Mouse (Mus musculus) embryonic fibroblast, embryonic 13.5 days (primary cell): ENCODE measurements around the gene Col4a4. TPM values are rescaled to one million over a fixed set of nuclear protein-coding genes. Genes with fewer than 3 reads are reported as not detected.

Experiments used
- H3K27ac ChIP-seq: 2 replicates; pipeline ENCODE4 v1.5.1; 2012; ENCODE audit warnings: low read length, control low read depth, inconsistent platforms; ENCODE audit not compliant: insufficient read depth
- H3K4me1 ChIP-seq: 2 replicates; pipeline ENCODE4 v1.6.1; 2011; ENCODE audit warnings: low read length; ENCODE audit not compliant: control insufficient read depth, insufficient read depth
- H3K4me3 ChIP-seq: 2 replicates; pipeline ENCODE4 v1.5.1; 2011; ENCODE audit warnings: mild to moderate bottlenecking, control low read depth, low read length; ENCODE audit not compliant: insufficient read depth
- CTCF ChIP-seq: IDR thresholded peaks from 2 replicates; pipeline ENCODE4 v1.5.1; 2011; ENCODE audit warnings: mild to moderate bottlenecking, control low read depth, low read length, moderate library complexity, borderline replicate concordance; ENCODE audit not compliant: insufficient read depth
- POLR2A ChIP-seq: IDR thresholded peaks from 2 replicates; pipeline ENCODE4 v1.6.1; 2011; ENCODE audit warnings: low read depth, mild to moderate bottlenecking, control low read depth, low read length, moderate library complexity
- polyA plus RNA-seq: library from polyadenylated mRNA; stranded (reverse); fragments of >200 nt; gene quantifications from 2 replicates; pipeline ENCODE4 v1.2.4, GENCODE M21; 2011; ENCODE audit warnings: low read depth; ENCODE audit not compliant: missing spikeins, insufficient read length

The Col4a4 gene
- polyA plus RNA-seq, 1 experiment, result 0.09 TPM

DNA sequence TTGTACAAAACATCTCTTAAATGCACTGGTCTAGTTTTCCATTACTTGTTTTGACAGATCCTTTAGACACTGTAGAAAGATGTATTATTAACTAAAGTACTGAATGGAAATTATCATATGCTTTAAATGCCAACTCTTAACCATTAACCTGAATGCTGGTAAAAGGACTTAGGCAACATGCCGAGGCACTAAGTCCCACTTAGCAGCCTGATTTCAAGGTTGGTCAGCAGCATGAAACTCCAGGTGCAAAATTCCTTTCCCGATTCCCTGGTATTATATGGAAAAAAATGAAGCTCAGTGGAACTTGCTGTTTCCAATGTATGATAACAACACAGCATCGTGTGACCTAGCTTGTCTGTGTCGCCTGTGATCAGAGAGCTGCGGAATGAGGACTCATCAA lies 31.9 kb upstream of the Col4a4 start:
- Histone ChIP-seq H3K4me1 (no peaks in the 10 kb centered on the region), H3K27ac (no peak overlapping the region), H3K4me3 (no peak overlapping the region)
- TF ChIP-seq CTCF (no peak), POLR2A (no peak)

DNA sequence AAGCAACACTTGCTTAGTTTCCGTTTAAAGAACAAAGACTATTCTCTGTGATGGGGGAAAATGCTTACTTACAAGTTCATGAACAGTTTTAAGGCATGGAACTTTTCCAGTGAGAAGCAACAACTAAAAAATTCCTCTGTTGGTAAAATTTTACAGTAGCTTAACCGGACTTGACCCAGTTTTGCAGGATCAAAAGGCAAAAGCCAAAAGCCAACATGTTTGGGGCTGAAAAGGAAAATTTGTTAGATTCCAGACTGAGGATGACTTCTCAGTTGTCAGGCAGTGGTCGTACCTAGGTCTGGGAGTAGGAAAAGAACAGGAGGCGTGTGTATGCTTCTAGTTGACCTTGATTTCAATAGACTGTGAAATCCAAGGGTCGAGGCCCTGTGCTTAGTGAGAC lies 31.4 kb upstream of the Col4a4 start:
- Histone ChIP-seq H3K27ac (no peak overlapping the region), H3K4me3 (no peak overlapping the region), H3K4me1 (no peaks in the 10 kb centered on the region)
- TF ChIP-seq CTCF, result no peak
- TF ChIP-seq POLR2A, result no peak

DNA sequence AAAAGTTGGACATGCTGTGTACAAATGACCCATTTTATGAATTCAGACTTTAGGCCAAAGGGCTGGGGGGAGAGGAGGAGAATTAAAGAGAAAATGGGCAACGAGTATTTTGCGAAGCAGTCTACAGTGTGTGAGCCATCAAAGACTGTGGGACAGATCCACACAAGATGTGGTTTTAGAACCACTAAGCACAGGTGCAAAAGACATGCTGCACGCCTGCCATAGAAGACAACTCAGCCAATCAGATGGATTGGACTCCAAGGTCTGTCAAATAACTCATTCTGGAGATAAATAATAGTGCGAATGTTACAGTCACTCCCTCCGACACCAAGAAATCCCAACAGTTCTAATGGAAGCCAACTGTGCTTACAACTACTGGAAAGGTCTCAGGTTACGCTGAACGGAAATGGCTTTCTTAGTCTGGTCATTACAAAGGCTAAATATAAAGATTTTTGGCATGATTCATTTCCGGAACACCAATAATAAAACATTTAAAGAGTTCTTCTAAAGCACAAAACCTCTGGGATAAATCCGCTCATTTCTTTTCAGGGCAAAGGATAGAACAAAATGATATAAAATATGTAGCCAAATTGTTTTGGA lies 25.5 kb upstream of the Col4a4 start:
- Histone ChIP-seq H3K4me1 (peaks cover 8% of the 10 kb centered on the region), H3K4me3 (no peak overlapping the region), H3K27ac (peak overlapping the region; percentile 58; the same call in 1 of the 2 replicates)
- TF ChIP-seq POLR2A (no peak), CTCF (no peak)

DNA sequence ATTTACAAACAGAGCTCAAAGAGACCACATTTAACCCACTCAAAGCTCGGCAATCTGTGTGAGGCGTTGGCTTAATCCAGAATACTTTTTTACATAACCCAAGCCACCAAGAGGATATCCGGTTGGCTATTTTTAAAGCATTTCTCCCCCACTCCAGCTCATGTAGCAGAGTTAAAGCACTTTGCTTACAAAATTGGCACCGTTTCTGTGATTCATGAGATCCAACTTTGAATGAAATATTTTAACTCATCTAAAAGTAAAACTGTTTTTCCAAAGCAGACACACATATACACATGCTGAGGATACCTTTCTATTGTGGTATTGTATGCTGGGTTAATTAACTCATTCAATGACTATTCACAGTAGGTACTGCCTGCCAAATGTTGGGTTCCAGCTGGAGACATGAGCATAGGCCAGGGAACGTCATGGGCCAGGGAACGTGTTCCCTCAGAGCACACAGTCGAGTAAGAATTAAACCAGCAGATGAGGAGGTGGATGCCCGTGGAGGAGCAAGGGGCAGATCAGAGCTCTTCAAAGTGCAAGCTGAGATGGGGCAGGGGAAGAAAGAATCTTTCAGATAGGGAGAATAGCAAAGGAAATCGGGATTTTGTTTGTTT lies 22.1 kb upstream of the Col4a4 start:
- Histone ChIP-seq H3K4me3 (no peak overlapping the region), H3K27ac (no peak overlapping the region), H3K4me1 (peaks cover 8% of the 10 kb centered on the region)
- no peak for TF ChIP-seq POLR2A
- no peak for TF ChIP-seq CTCF

DNA sequence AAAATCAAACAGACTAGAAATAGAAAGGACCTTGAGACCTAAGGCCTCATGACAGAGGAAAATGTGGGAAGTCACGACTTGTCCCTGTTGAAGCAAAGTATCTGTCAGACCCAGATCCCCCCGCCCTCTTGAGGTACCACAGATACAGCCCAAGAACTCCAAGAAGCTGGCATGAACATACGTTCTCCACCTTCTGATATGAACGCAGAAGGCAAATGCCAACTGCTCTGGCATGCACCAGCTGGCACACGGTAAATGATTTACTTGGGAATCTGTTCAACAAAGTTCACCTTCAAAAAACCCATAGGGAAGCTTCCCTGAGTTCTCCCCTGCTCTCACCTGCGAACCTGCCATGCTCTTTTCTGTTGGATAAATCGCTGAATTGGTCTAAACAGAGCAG lies 19.2 kb upstream of the Col4a4 start:
- TF ChIP-seq POLR2A (no peak), CTCF (no peak)
- H3K4me1 ChIP-seq, result no peaks in the 10 kb centered on the region
- H3K4me3 ChIP-seq, result no peak overlapping the region
- no peak overlapping the region for H3K27ac ChIP-seq

DNA sequence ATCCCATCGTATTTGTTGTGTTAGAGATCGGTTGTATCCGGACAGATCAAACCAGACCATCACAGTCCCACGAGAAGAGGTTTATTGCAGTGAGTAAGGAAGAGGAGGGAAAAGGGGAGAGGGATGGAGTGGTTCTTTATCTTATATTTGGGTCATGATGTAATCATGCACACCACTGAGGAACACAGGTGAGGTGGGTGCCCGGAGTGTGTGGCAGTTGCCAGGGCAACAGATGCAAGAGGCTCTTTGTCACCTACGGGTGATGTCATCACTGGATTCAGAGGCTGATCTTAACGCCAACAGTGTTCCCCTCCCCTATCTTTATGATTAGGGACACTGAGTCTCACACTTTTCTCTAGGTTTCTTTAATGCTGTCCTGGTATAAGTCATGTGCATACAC lies 18.7 kb upstream of the Col4a4 start:
- no peak overlapping the region for H3K4me3 ChIP-seq
- H3K4me1 ChIP-seq, result no peaks in the 10 kb centered on the region
- H3K27ac ChIP-seq, result no peak overlapping the region
- TF ChIP-seq POLR2A (no peak), CTCF (no peak)

DNA sequence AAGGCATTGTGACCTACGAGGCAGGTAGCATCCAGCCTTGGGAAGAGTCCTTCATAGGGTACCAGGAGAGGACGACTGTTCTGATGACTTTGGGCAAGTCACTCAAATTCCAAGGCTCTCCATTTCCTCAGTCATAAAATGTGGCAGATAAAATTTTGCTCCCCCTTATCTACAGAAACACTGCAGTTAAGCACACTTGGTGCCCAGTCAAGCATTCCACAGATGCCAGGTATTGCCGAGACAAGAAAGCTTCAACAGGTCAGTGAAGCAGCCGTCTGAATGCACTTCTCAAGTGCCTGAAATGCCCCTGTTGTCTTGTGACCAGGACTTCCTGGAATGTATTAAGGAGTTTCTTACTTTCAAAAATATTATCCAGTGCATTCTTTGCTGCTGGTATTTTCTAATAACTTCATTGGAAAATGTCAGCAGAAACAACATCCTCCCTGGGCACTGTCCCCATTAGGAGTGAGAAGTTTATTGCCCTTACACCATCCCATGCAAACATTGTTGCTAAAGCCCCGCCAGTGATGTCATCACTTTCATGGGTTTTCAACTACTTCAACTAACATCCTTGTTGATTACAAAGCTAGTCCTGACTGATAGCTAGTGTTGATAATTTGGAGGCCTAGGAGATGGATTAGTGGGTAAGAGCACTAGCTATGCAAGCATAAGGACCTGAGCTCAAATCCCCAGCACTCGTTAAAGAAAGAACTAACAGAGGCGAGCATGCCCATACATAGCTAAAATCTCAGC lies 16.7 kb upstream of the Col4a4 start:
- Histone ChIP-seq H3K4me3 (no peak overlapping the region), H3K4me1 (peaks cover 2% of the 10 kb centered on the region), H3K27ac (no peak overlapping the region)
- no peak for TF ChIP-seq CTCF
- TF ChIP-seq POLR2A, result no peak

DNA sequence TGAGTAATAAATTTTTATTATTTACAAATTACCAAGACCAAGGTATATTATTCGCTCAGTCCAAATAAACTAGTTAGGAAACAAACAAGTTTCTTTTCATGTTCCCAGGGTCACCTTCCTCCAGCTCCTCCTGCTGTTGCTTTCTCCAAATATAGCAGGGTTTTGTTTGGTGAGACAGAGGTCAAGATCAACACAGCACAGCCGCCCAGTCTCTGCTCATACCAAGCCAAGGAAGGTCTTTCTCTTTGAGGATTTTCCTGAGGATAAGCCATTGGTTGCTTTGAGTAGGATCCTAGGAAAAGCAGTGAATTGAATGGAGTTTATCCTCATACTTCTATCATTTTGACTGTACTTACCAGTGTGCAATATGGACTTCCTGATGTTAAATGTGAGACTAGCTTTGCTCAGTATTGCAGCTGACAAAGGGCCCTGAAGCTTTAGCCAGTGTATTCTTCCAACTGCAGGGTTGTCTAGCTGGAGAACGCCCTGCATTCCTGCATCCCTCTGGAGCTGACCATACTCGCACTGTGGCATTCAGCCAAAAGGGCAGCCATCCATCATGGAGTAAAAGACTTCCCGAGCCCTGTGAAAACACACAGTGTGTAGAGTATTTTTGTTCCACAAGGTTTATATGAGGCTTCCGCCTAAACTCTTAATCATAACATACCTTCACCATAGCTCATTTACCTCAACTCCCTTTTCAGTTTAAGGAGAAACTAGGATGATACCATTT lies 10.4 kb upstream of the Col4a4 start:
- no peak overlapping the region for H3K27ac ChIP-seq
- no peak overlapping the region for H3K4me3 ChIP-seq
- peaks cover 8% of the 10 kb centered on the region for H3K4me1 ChIP-seq
- TF ChIP-seq POLR2A (no peak), CTCF (no peak)

DNA sequence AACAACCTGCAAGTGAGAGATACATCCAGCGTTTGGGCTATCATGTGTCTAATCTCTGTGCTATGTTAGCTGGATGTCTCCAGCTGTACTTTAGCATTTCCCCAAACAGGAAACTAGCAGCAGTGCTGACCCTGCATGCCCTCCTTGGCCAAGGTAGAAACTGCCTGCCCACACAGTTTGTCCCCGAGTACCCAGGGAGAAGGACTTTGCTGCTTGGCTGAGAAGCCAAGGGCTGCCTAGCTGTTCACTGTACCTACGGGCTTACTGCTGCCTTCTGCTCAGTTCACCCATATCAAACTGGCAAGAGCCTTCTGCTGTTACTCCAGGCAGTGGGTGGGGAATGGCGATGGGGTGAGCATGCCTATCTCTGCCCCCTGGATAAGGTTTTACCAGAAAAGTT lies 3.6 kb upstream of the Col4a4 start:
- H3K27ac ChIP-seq, result no peak overlapping the region
- TF ChIP-seq POLR2A (no peak), CTCF (no peak)
- no peaks in the 10 kb centered on the region for H3K4me1 ChIP-seq
- no peak overlapping the region for H3K4me3 ChIP-seq
